Mouse (Mus musculus) liver, embryonic 14.5 days (tissue): Measurements from ENCODE around the gene Tmtc1.

Source experiments
- CTCF ChIP-seq: IDR thresholded peaks from 2 replicates; pipeline ENCODE4 v1.5.1; 2016; ENCODE audit warnings: antibody characterized with exemption, low read depth, control low read depth
- EP300 ChIP-seq: IDR thresholded peaks from 2 replicates; pipeline ENCODE4 v1.6.1; 2016; ENCODE audit warnings: antibody characterized with exemption, low read depth

DNA sequence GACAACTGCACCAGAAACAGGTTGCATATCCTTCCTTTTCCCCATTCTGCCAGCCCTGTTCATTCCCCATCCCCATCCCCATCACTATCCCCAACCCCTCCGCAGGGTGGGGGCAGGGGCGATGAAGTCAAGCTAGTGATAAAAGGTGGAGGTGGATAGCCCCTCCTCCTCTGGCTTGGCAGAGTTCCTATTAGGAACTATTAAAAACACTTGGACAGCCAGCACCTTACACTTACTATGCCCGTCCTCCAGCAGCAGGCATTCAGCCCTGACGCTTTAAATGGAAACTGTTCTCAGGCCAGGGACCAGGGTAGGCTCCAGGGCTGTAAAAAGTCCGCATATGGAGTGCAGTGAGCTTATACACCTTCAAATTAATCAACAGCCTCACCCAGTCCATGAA is 2.3 kb downstream of the Tmtc1 start:
- TF ChIP-seq CTCF (no peak), EP300 (no peak)
